ENCODE assay signal across 9 mouse cellular contexts in genomic region chr9:113719063-113719462, GRCm38 (mm10). TPM values are rescaled to one million over a fixed set of nuclear protein-coding genes. Genes with fewer than 3 reads are reported as not detected.
DNase-seq lines count a peak whose midpoint lies in the region; ATAC-seq and TF ChIP-seq lines count a peak whose summit lies in the region.
"Had no signal": no experiment of that assay in that cellular context is flagged by ENCODE, and none has a peak within 500 bp of the region (broad histone marks: within the 10 kb centered on the region; RNA-seq: fewer than 3 reads in every experiment).

No protein-coding gene starts in this region.

- peak; percentile 76 for TF ChIP-seq CTCF in heart, adult 2 months (IDR thresholded peaks at IDR 0.05)
- TF ChIP-seq CTCF in MEL (IDR thresholded peaks at IDR 0.05 in 2 of 3, conservative IDR thresholded peaks at IDR 0.05 in 1 of 3; ENCODE audit: control insufficient read depth in 1 of 3, insufficient read depth in 1 of 3, low read depth in 2 of 3, low read length in 3 of 3, poor library complexity in 1 of 3, severe bottlenecking in 1 of 3): peak; percentile 46 to 71 (median 50)
- peak; percentile 32; the same call in 1 of the 2 replicates for TF ChIP-seq CTCF in testis, adult 2 months (IDR thresholded peaks at IDR 0.05; ENCODE audit: control insufficient read depth, insufficient read depth, insufficient replicate concordance, low read depth, low read length)

- no peak overlapping the region for H3K4me2 ChIP-seq in heart, embryonic 11.5 days
- H3K4me2 ChIP-seq: limb, embryonic 13.5 days had no signal

- TF ChIP-seq EP300 in heart, adult 2 months (IDR thresholded peaks at IDR 0.05; ENCODE audit: insufficient read depth, low read depth, low read length): no peak
- no peak for TF ChIP-seq EP300 in MEL (IDR thresholded peaks at IDR 0.05; ENCODE audit: low read depth in 1 of 2, low read length in 2 of 2)

- peak in 1 of 2 experiments; percentile 25 for DNase-seq in heart, adult 2 months
- DNase-seq in 3T3-L1 (ENCODE audit: low read depth, low spot score): peak; percentile 71
- DNase-seq in MEL (ENCODE audit: low read depth, low spot score): peak; percentile 50
- peak; percentile 25 for DNase-seq in forelimb bud, embryonic 11.5 days (ENCODE audit: low read depth, low spot score)
- DNase-seq in left cerebral cortex, postnatal 14 days (ENCODE audit: low spot score in 2 of 2): peak; percentile 49 to 56
- DNase-seq in cerebellum, adult 11 months: no peak

- no peaks in the 10 kb centered on the region for H3K79me2 ChIP-seq in heart, adult 2 months (replicated peaks; ENCODE audit: control insufficient read depth, insufficient read depth, low read length)
- no peaks in the 10 kb centered on the region for H3K79me2 ChIP-seq in MEL (ENCODE audit: control insufficient read depth, insufficient read depth, low read length, poor library complexity)

- no peaks in the 10 kb centered on the region for H3K36me3 ChIP-seq in heart, adult 2 months (ENCODE audit: control insufficient read depth, insufficient read depth, low read length)
- H3K36me3 ChIP-seq in heart, embryonic 11.5 days (ENCODE audit: control insufficient read depth, insufficient read depth, low read length): no peaks in the 10 kb centered on the region
- H3K36me3 ChIP-seq in MEL (ENCODE audit: control insufficient read depth in 1 of 2, insufficient read depth in 2 of 2, low read length in 2 of 2): peaks cover 0 to 8% of the 10 kb centered on the region in 2 experiments; a peak in 2 of 4 replicates
- H3K36me3 ChIP-seq in testis, adult 2 months (ENCODE audit: control insufficient read depth, insufficient read depth, low read length): no peaks in the 10 kb centered on the region
- H3K36me3 ChIP-seq: limb, embryonic 13.5 days had no signal

- no peak overlapping the region for H3K4me3 ChIP-seq in heart, adult 2 months
- H3K4me3 ChIP-seq in heart, embryonic 11.5 days (ENCODE audit: low read depth, low read length): no peak overlapping the region
- no peak overlapping the region for H3K4me3 ChIP-seq in MEL (ENCODE audit: control insufficient read depth in 1 of 2, insufficient read depth in 1 of 2, low read depth in 2 of 2, low read length in 2 of 2)
- H3K4me3 ChIP-seq in testis, adult 2 months (ENCODE audit: control insufficient read depth, low read depth, low read length): no peak overlapping the region
- H3K4me3 ChIP-seq: limb, embryonic 13.5 days had no signal

- H3K9me3 ChIP-seq in heart, embryonic 11.5 days (replicated peaks; ENCODE audit: control insufficient read depth, low read length): no peaks in the 10 kb centered on the region
- H3K9me3 ChIP-seq in MEL (replicated peaks; ENCODE audit: insufficient read depth, low read length): no peaks in the 10 kb centered on the region
- H3K9me3 ChIP-seq: limb, embryonic 13.5 days had no signal

- no peak for TF ChIP-seq POLR2A in heart, adult 2 months (IDR thresholded peaks at IDR 0.05; ENCODE audit: insufficient read depth, low read depth, low read length)
- TF ChIP-seq POLR2A in MEL (IDR thresholded peaks at IDR 0.05; ENCODE audit: control insufficient read depth in 1 of 2, insufficient read depth in 1 of 2, low read depth in 1 of 2, low read length in 2 of 2, poor library complexity in 1 of 2): no peak
- no peak for TF ChIP-seq POLR2A in testis, adult 2 months (IDR thresholded peaks at IDR 0.05; ENCODE audit: control insufficient read depth, low read depth, low read length)

- intact Hi-C loops in heart, adult 2 months (cut with DNase I): no loop called here
- intact Hi-C loops in left cerebral cortex, postnatal 14 days (cut with DNase I): no loop called here

- no peak overlapping the region for H3K27ac ChIP-seq in heart, adult 2 months
- no peak overlapping the region for H3K27ac ChIP-seq in heart, embryonic 11.5 days (ENCODE audit: low read depth, low read length)
- no peak overlapping the region for H3K27ac ChIP-seq in MEL (ENCODE audit: control insufficient read depth, low read depth, low read length)
- H3K27ac ChIP-seq in testis, adult 2 months (ENCODE audit: control insufficient read depth, insufficient read depth, low read depth, low read length): no peak overlapping the region
- H3K27ac ChIP-seq: limb, embryonic 13.5 days had no signal

- TF ChIP-seq RAD21 in MEL (IDR thresholded peaks at IDR 0.05; ENCODE audit: low read depth, low read length): peak; percentile 56

- no peaks in the 10 kb centered on the region; the same call in 1 of the 2 replicates for H3K4me1 ChIP-seq in heart, adult 2 months (ENCODE audit: control insufficient read depth, insufficient read depth, low read length)
- H3K4me1 ChIP-seq in heart, embryonic 11.5 days (ENCODE audit: control insufficient read depth, insufficient read depth, low read length): no peaks in the 10 kb centered on the region
- peaks cover 10 to 11% of the 10 kb centered on the region in 2 experiments; a peak in 2 of 4 replicates for H3K4me1 ChIP-seq in MEL (ENCODE audit: control insufficient read depth in 1 of 2, insufficient read depth in 2 of 2, low read length in 2 of 2)
- no peaks in the 10 kb centered on the region for H3K4me1 ChIP-seq in testis, adult 2 months (ENCODE audit: control insufficient read depth, insufficient read depth, low read length)
- H3K4me1 ChIP-seq: limb, embryonic 13.5 days had no signal

- no peak overlapping the region for H3K9ac ChIP-seq in heart, adult 2 months (ENCODE audit: low read depth, low read length)
- H3K9ac ChIP-seq in heart, embryonic 11.5 days (ENCODE audit: low read depth, low read length): no peak overlapping the region
- no peak overlapping the region for H3K9ac ChIP-seq in MEL (ENCODE audit: control insufficient read depth, low read depth, low read length, poor library complexity, severe bottlenecking)
- H3K9ac ChIP-seq: limb, embryonic 13.5 days had no signal

- ATAC-seq in heart, embryonic 11.5 days (replicated peaks; ENCODE audit: insufficient number of reproducible peaks, low FRiP score, low TSS enrichment): no peak

- H3K27me3 ChIP-seq in heart, adult 2 months (ENCODE audit: control insufficient read depth, insufficient read depth, low read length): no peaks in the 10 kb centered on the region
- no peaks in the 10 kb centered on the region for H3K27me3 ChIP-seq in heart, embryonic 11.5 days (ENCODE audit: control insufficient read depth, insufficient read depth, low read length)
- H3K27me3 ChIP-seq in MEL (ENCODE audit: control insufficient read depth in 1 of 2, insufficient read depth in 2 of 2, low read length in 2 of 2): no peaks in the 10 kb centered on the region; a peak in 1 of 4 replicates
- H3K27me3 ChIP-seq in testis, adult 2 months (ENCODE audit: control insufficient read depth, insufficient read depth, low read length): no peaks in the 10 kb centered on the region
- H3K27me3 ChIP-seq: limb, embryonic 13.5 days had no signal

- WGBS in heart, adult 2 months: 38% methylated on average over 5 of the region's 5 CpGs
- WGBS in heart, embryonic 11.5 days (ENCODE audit: insufficient replicate concordance): 45% methylated on average over 5 of the region's 5 CpGs

TF ChIP-seq in MEL, 35 proteins besides CTCF, POLR2A, EP300 and RAD21:
- no peak for TF ChIP-seq MYC (IDR thresholded peaks at IDR 0.05; ENCODE audit: low read depth, low read length)
- TF ChIP-seq SMC3 (IDR thresholded peaks at IDR 0.05; ENCODE audit: low read depth, low read length): peak; percentile 81
- TF ChIP-seq ZC3H11A (IDR thresholded peaks at IDR 0.05; ENCODE audit: low read depth, low read length): peak; percentile 26; the same call in 1 of the 2 replicates
- TF ChIP-seq ZMIZ1 (IDR thresholded peaks at IDR 0.05; ENCODE audit: low read depth, low read length): no peak

RNA-seq across cellular contexts. Expression of gene Pdcd6ip, which starts 11.0 kb away (rescaled TPM):
- total RNA-seq in heart, adult 2 months (2021): 10 to 100 TPM; 56.0 to 63.3 TPM
- polyA plus RNA-seq in heart, adult 2 months (2012; rRNA removed): 35.7 and 44.6 TPM in 2 replicates
- 63.3 and 75.2 TPM in 2 replicates for polyA plus RNA-seq in heart, embryonic 11.5 days (2014; fragmentation: Nextera tagmentation; extraction: Ambion mirVana)
- total RNA-seq in MEL (2012; rRNA removed): 21.1 and 26.3 TPM in 2 replicates
- polyA plus RNA-seq in MEL (2012; ENCODE audit: insufficient read depth in 1 of 2, insufficient read length in 2 of 2, low read depth in 1 of 2, low replicate concordance in 2 of 2, missing spikeins in 1 of 2): 10 to 100 TPM; 60.1 to 71.2 TPM
- total RNA-seq in left cerebral cortex, postnatal 14 days (2021): 10 to 100 TPM; 61.6 to 62.9 TPM
- 18.4 and 21.6 TPM in 2 replicates for polyA plus RNA-seq in testis, adult 2 months (2012; rRNA removed)

RNA-seq across cellular contexts. Expression of gene Clasp2, which starts 22.2 kb away (rescaled TPM):
- total RNA-seq in heart, adult 2 months (2021): 10 to 100 TPM; 53.6 to 56.2 TPM
- polyA plus RNA-seq in heart, adult 2 months (2012; rRNA removed): 14.2 and 31.0 TPM in 2 replicates
- 25.3 and 25.8 TPM in 2 replicates for polyA plus RNA-seq in heart, embryonic 11.5 days (2014; fragmentation: Nextera tagmentation; extraction: Ambion mirVana)
- total RNA-seq in MEL (2012; rRNA removed): 30.8 and 33.0 TPM in 2 replicates
- 100 to 1,000 TPM in 1 of 2 experiments, 10 to 100 TPM in 1; 28.7 to 209 TPM for polyA plus RNA-seq in MEL (2012; ENCODE audit: insufficient read depth in 1 of 2, insufficient read length in 2 of 2, low read depth in 1 of 2, low replicate concordance in 2 of 2, missing spikeins in 1 of 2)
- 100 to 1,000 TPM; 297 to 298 TPM for total RNA-seq in left cerebral cortex, postnatal 14 days (2021)
- polyA plus RNA-seq in testis, adult 2 months (2012; rRNA removed): 5.8 and 5.9 TPM in 2 replicates
